Mouse (Mus musculus) midbrain, postnatal 0 days (tissue): ENCODE measurements around the gene Zfp354c. TPM values are rescaled to one million over a fixed set of nuclear protein-coding genes. Genes with fewer than 3 reads are reported as not detected.

Experiments
- ATAC-seq: fragments of 200-750 bp; cut with Nextera tagmentation; 2 replicates; pipeline ENCODE4 v1.8.0; 2017; ENCODE audit warnings: moderate number of reproducible peaks, mild to moderate bottlenecking, moderate TSS enrichment, moderate library complexity; ENCODE audit not compliant: low FRiP score
- DNase-seq: peaks from one replicate; pipeline ENCODE4 v3.0.0-alpha.2; 2015; ENCODE audit warnings: low spot score
- H3K27ac ChIP-seq: fragments of 300-500 bp; sonication (generic); 2 replicates; pipeline ENCODE4 v1.5.1; 2014; ENCODE audit warnings: low read depth, mild to moderate bottlenecking, low read length, mixed read lengths
- H3K27me3 ChIP-seq: fragments of 300-500 bp; sonication (generic); 2 replicates; pipeline ENCODE4 v1.6.1; 2014; ENCODE audit warnings: low read length, control low read depth, mixed read lengths; ENCODE audit not compliant: insufficient read depth
- H3K36me3 ChIP-seq: fragments of 300-500 bp; sonication (generic); 2 replicates; pipeline ENCODE4 v1.6.1; 2014; ENCODE audit warnings: low read length, control low read depth, mixed read lengths; ENCODE audit not compliant: insufficient read depth
- H3K4me1 ChIP-seq: fragments of 300-500 bp; sonication (generic); 2 replicates; pipeline ENCODE4 v1.6.1; 2014; ENCODE audit warnings: mild to moderate bottlenecking, control low read depth, antibody characterized with exemption, low read length, mixed read lengths; ENCODE audit not compliant: insufficient read depth
- H3K4me2 ChIP-seq: fragments of 300-500 bp; sonication (generic); 2 replicates; pipeline ENCODE4 v1.6.1; 2014; ENCODE audit warnings: low read depth, mild to moderate bottlenecking, low read length, mixed read lengths; ENCODE audit not compliant: poor library complexity, severe bottlenecking
- H3K4me3 ChIP-seq: fragments of 300-500 bp; sonication (generic); 2 replicates; pipeline ENCODE4 v1.5.1; 2014; ENCODE audit warnings: low read depth, mild to moderate bottlenecking, low read length, moderate library complexity
- H3K9ac ChIP-seq: fragments of 300-500 bp; sonication (generic); replicated peaks from 2 replicates; pipeline ENCODE4 v1.6.1; 2014; ENCODE audit warnings: mild to moderate bottlenecking, low read length, moderate library complexity, mixed read lengths; ENCODE audit not compliant: poor library complexity, severe bottlenecking
- H3K9me3 ChIP-seq: fragments of 300-500 bp; sonication (generic); 2 replicates; pipeline ENCODE4 v1.6.1; 2016; ENCODE audit warnings: low read length, control low read depth
- CTCF ChIP-seq: IDR thresholded peaks from 2 replicates; pipeline ENCODE4 v1.5.1; 2016; ENCODE audit warnings: antibody characterized with exemption, mild to moderate bottlenecking
- WGBS: fragments of 180-500 bp; shearing (Covaris S2); extraction: QIAGEN DNeasy Blood & Tissue Kit; methylation state at CpG from one replicate; pipeline ENCODE4 v1.1.7; 2014; 5-methylcytosine and 5-hydroxymethylcytosine counted together
- polyA plus RNA-seq: library from polyadenylated mRNA; unstranded; fragments of >200 nt; fragmentation: Nextera tagmentation; extraction: Ambion mirVana; gene quantifications from 2 replicates; pipeline ENCODE4 v1.2.1, GENCODE M21; 2015
- total RNA-seq: library from RNA; depleted of rRNA; stranded (reverse); fragments of >200 nt; gene quantifications from 2 replicates; pipeline ENCODE4 v1.2.3, GENCODE M21; 2014; rRNA removed

The Zfp354c gene
- total and polyA plus RNA-seq, 2 experiments from 2014 or later = 38.3 to 41.9 TPM

DNA sequence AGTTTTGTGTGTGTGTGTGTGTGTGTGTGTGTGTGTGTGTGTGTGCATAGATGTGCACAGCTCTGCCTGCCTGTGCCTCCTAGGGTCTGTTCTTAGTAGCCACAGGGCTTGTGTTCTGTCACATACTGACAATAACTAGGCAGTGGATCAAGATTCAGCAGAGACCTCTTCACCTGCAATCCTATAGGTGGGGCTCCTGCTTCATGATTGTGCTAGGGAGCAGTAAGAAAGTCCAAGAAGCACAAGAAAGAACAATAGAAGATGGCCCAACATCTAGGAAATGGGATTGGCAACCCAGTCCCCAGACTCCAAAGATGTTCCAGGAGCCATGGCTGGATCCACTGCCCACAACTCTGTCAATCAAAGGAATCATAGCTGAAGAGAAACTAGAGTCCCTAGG is 28.7 kb downstream of the Zfp354c start:
- no peak for ATAC-seq
- DNase-seq = no peak
- H3K27ac ChIP-seq = no peak overlapping the region
- peak; percentile 14; the same call in 1 of the 2 replicates for TF ChIP-seq CTCF
- H3K27me3 ChIP-seq = no peaks in the 10 kb centered on the region
- no peaks in the 10 kb centered on the region for H3K4me1 ChIP-seq
- no peak overlapping the region for H3K4me3 ChIP-seq
- no peak overlapping the region for H3K9ac ChIP-seq
- no peak overlapping the region for H3K4me2 ChIP-seq
- no peaks in the 10 kb centered on the region for H3K36me3 ChIP-seq
- no peaks in the 10 kb centered on the region for H3K9me3 ChIP-seq

DNA sequence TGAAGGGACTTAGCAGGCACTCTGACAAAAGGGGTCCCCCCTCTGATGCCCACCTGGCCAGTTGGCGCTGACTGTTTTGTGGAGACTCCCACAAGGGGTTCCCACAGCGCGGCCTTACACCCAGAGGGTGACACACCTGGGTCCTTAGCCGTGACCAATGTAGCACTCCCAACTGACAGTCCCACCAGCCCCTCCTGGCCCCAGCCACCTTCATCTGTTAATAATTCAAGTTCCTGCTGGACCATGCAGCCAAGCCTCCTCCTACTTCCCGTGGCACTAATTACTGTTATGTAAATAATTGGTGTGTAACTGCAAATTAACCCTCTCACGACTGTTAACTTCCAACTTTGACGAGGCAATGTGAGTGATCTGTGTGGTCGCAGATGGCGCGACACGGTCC is 29.9 kb downstream of the Zfp354c start:
- Histone ChIP-seq H3K4me2 (no peak overlapping the region), H3K4me1 (no peaks in the 10 kb centered on the region), H3K27me3 (no peaks in the 10 kb centered on the region), H3K36me3 (no peaks in the 10 kb centered on the region), H3K4me3 (no peak overlapping the region), H3K27ac (no peak overlapping the region), H3K9ac (no peak overlapping the region), H3K9me3 (no peaks in the 10 kb centered on the region)
- 81% methylated on average over 11 of the region's 11 CpGs for WGBS
- no peak for TF ChIP-seq CTCF
- ATAC-seq (no peak), DNase-seq (no peak)

DNA sequence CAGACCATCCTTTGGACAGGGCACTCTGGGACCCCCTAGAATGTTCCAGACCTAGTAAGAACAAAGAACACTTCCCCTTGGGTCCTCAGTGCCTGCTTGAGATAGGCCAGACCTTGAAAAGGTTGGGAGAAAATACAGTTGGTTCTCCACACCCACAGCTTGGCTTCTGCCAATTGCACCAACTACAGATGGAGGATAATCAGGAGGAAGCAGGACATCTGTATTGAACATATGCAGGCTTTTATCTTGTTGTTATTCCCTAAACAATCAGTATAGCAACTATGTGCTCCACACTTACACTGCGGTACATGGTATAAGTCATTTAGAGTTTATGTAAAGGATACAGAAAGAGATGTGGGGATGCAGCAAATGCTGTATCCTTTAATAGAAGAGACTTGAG is 56.5 kb downstream of the Zfp354c start:
- Histone ChIP-seq H3K4me3 (no peak overlapping the region), H3K9me3 (no peaks in the 10 kb centered on the region), H3K27ac (no peak overlapping the region), H3K27me3 (no peaks in the 10 kb centered on the region), H3K4me1 (peaks cover 4% of the 10 kb centered on the region; the same call in 1 of the 2 replicates), H3K4me2 (no peak overlapping the region), H3K36me3 (no peaks in the 10 kb centered on the region), H3K9ac (no peak overlapping the region)
- no peak for TF ChIP-seq CTCF
- 96% methylated on average over 1 of the region's 1 CpGs for WGBS
- ATAC-seq (no peak), DNase-seq (no peak)

DNA sequence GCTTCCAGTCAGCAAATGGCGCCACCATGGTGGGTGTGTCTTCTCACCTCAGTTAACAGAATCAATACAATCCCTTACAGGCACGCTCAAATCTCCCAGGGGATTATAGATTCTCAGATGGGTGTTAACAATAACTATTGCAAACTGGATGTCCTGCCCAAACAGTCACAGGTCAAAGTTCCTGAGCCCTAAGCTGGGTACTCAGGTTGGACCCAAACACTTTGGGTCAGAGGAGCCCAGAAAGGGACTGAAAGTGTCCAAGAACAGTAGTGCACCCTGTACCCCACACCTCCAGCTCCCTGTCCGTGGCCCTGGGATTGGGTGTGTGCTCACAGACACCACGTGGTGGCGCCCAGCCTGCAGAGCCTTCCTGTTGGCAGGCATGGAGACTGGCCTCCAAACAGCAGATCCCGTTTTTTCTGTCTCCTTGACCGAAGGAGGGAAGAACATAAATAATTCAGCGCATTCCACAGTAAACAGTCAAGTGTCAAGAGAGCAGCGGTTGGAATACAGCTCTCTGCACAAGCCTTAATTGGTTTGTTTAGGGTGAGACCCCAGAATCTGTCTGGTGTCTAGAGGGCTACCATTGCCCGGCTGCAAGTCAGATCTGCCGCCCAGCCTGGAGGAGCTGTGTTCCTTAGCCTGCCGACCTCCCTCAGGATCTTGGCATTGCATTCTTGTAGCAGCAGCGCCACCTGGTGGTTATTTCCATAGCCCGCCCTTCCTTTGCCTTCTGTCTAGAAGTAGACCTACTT is 58.4 kb downstream of the Zfp354c start:
- 12% methylated on average over 14 of the region's 14 CpGs for WGBS
- 0 out of 2 replicates have a peak overlapping the region, but pooled peaks have one; percentile 1 for H3K9ac ChIP-seq
- peak; percentile 92 for DNase-seq

DNA sequence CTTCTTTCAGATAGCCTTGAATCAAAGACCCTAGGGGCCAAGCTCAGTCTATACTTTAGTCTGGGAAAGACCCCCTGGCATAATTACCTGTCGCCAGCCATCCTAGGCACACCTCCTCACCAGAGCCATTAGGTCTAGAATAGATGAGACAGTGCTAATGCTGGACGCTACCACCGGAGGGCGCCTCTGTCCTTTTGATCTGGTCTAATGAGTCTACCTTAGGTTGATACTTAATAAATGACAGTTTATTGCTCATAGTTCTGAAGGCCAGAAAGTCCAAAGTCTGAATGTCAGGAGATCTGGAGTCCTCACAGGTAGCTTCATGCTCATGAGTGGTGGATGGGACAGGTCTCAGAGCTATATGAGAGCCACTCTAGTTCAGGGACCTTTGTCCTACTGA is 60.5 kb downstream of the Zfp354c start:
- WGBS = 24% methylated on average over 4 of the region's 4 CpGs
- H3K27me3 ChIP-seq = no peaks in the 10 kb centered on the region
- peak; percentile 70 for TF ChIP-seq CTCF
- no peak overlapping the region for H3K4me2 ChIP-seq
- no peaks in the 10 kb centered on the region for H3K9me3 ChIP-seq
- H3K27ac ChIP-seq = peak overlapping the region; percentile 47; the same call in 1 of the 2 replicates
- no peak for ATAC-seq
- H3K9ac ChIP-seq = no peak overlapping the region
- no peak overlapping the region for H3K4me3 ChIP-seq
- DNase-seq = peak; percentile 44
- H3K36me3 ChIP-seq = no peaks in the 10 kb centered on the region
- H3K4me1 ChIP-seq = peaks cover 4% of the 10 kb centered on the region; the same call in 1 of the 2 replicates

More for the DNA sequence above, 58.4 kb downstream of the Zfp354c start:
- peak overlapping the region; percentile 20; the same call in 1 of the 2 replicates for H3K4me3 ChIP-seq
- ATAC-seq = peak; percentile 66
- peak overlapping the region; percentile 44 for H3K4me2 ChIP-seq
- peak; percentile 96 for TF ChIP-seq CTCF
- H3K27me3 ChIP-seq = no peaks in the 10 kb centered on the region
- H3K27ac ChIP-seq = no peak overlapping the region; the same call in 1 of the 2 replicates
- H3K36me3 ChIP-seq = no peaks in the 10 kb centered on the region
- H3K9me3 ChIP-seq = no peaks in the 10 kb centered on the region
- peaks cover 4% of the 10 kb centered on the region; the same call in 1 of the 2 replicates for H3K4me1 ChIP-seq

DNA sequence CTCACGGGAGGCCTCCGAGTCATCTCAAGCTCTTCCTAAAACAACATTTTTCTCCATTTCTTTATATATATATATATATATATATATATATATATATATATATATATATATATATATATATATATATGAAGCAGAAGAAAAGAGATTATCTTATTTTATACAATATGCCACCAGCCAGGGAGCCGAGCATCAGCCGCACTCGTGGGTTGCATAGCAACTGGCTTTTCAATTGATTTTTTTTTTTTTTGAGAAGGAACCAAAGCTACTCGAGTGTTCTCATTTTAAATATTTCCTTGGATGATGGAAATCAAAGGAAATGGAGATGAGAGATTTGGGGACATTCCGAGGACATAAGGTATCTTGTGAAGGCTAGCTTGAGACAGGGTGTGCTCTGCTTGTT is 61.1 kb downstream of the Zfp354c start:
- H3K4me2 ChIP-seq = no peak overlapping the region
- H3K4me3 ChIP-seq = no peak overlapping the region
- H3K36me3 ChIP-seq = no peaks in the 10 kb centered on the region
- peak overlapping the region; percentile 47; the same call in 1 of the 2 replicates for H3K27ac ChIP-seq
- no peaks in the 10 kb centered on the region for H3K9me3 ChIP-seq
- H3K27me3 ChIP-seq = no peaks in the 10 kb centered on the region
- peaks cover 4% of the 10 kb centered on the region; the same call in 1 of the 2 replicates for H3K4me1 ChIP-seq
- H3K9ac ChIP-seq = no peak overlapping the region
- DNase-seq = peak; percentile 49
- WGBS = 50% methylated on average over 7 of the region's 7 CpGs
- no peak for ATAC-seq
- no peak for TF ChIP-seq CTCF

Other genes starting within 250 kb of the Zfp354c start
- gene Adamts2, start 225.6 kb downstream of the Zfp354c start, total RNA-seq = 12.7 and 17.9 TPM in 2 replicates
- gene Adamts2, start 225.6 kb downstream of the Zfp354c start, polyA plus RNA-seq = 4.5 and 4.9 TPM in 2 replicates
- gene Zfp879, start 13.8 kb upstream of the Zfp354c start, total RNA-seq = 2.7 and 4.1 TPM in 2 replicates
- 1.2 and 1.4 TPM in 2 replicates for gene Zfp879, start 13.8 kb upstream of the Zfp354c start, polyA plus RNA-seq
- gene Grm6, start 23.0 kb upstream of the Zfp354c start, total RNA-seq = not detected in 2 replicates
- gene Grm6, start 23.0 kb upstream of the Zfp354c start, polyA plus RNA-seq = not detected in 2 replicates
- gene Zfp454, start 59.9 kb upstream of the Zfp354c start, total RNA-seq = 7.2 and 8.0 TPM in 2 replicates
- gene Zfp454, start 59.9 kb upstream of the Zfp354c start, polyA plus RNA-seq = 7.5 and 8.0 TPM in 2 replicates
- 27.9 and 29.1 TPM in 2 replicates for gene Zfp2, start 88.4 kb upstream of the Zfp354c start, total RNA-seq
- 33.9 and 35.5 TPM in 2 replicates for gene Zfp2, start 88.4 kb upstream of the Zfp354c start, polyA plus RNA-seq
- 2.0 and 2.8 TPM in 2 replicates for gene Zfp354b, start 103.9 kb upstream of the Zfp354c start, total RNA-seq
- gene Zfp354b, start 103.9 kb upstream of the Zfp354c start, polyA plus RNA-seq = 2.7 and 3.8 TPM in 2 replicates
- gene 4933414I15Rik, start 116.0 kb upstream of the Zfp354c start, total RNA-seq = not detected in 2 replicates
- gene 4933414I15Rik, start 116.0 kb upstream of the Zfp354c start, polyA plus RNA-seq = not detected in 2 replicates
- gene Prop1, start 126.0 kb upstream of the Zfp354c start, total RNA-seq = not detected in 2 replicates
- gene Prop1, start 126.0 kb upstream of the Zfp354c start, polyA plus RNA-seq = not detected in 2 replicates
- gene Olfr1378, start 138.8 kb upstream of the Zfp354c start, total RNA-seq = not detected in 2 replicates
- gene Olfr1378, start 138.8 kb upstream of the Zfp354c start, polyA plus RNA-seq = 0.16 TPM in 1 of 2 replicates, not detected in the other
- gene Olfr1377, start 154.2 kb upstream of the Zfp354c start, total RNA-seq = not detected in 2 replicates
- not detected in 2 replicates for gene Olfr1377, start 154.2 kb upstream of the Zfp354c start, polyA plus RNA-seq
- gene Olfr51, start 175.9 kb upstream of the Zfp354c start, total RNA-seq = not detected in 2 replicates
- not detected in 2 replicates for gene Olfr51, start 175.9 kb upstream of the Zfp354c start, polyA plus RNA-seq
- not detected in 2 replicates for gene Olfr54, start 186.5 kb upstream of the Zfp354c start, total RNA-seq
- gene Olfr54, start 186.5 kb upstream of the Zfp354c start, polyA plus RNA-seq = not detected in 2 replicates
- gene Olfr1375, start 220.4 kb upstream of the Zfp354c start, total RNA-seq = not detected in 2 replicates
- gene Olfr1375, start 220.4 kb upstream of the Zfp354c start, polyA plus RNA-seq = not detected in 2 replicates
- gene Zfp354a, start 231.5 kb upstream of the Zfp354c start, total RNA-seq = 8.3 and 9.3 TPM in 2 replicates
- 9.9 and 12.5 TPM in 2 replicates for gene Zfp354a, start 231.5 kb upstream of the Zfp354c start, polyA plus RNA-seq